Mouse (Mus musculus) lung, postnatal 25 days (tissue): ENCODE data around the gene Atp6v1fnb.

Experiments
- DNase-seq: peaks from one replicate; pipeline ENCODE4 v3.0.0; 2022; ENCODE audit warnings: low spot score

The Atp6v1fnb gene

GRCm38 (mm10) chr6:29467583-29468354 lies 3.5 kb upstream of the Atp6v1fnb start, which contains the start of gene Atp6v1f:
Gene Atp6v1f (plus strand): TSS chr6:29467718.
- peak; percentile 92 for DNase-seq

- DNase-seq = no peak
These were observed 2.4 kb upstream of the Atp6v1fnb start for GRCm38 (mm10) chr6:29468851-29469250.

- DNase-seq = peak; percentile 81
These were observed 2.9 kb downstream of the Atp6v1fnb start for GRCm38 (mm10) chr6:29473941-29474691.

- no peak for DNase-seq
These were observed 3.5 kb downstream of the Atp6v1fnb start for GRCm38 (mm10) chr6:29474736-29475135.

GRCm38 (mm10) chr6:29482691-29483090 lies 11.5 kb downstream of the Atp6v1fnb start:
- DNase-seq = no peak

GRCm38 (mm10) chr6:29484716-29485559 lies 13.7 kb downstream of the Atp6v1fnb start:
- DNase-seq = peak; percentile 58

- no peak for DNase-seq
These were observed 14.7 kb downstream of the Atp6v1fnb start for GRCm38 (mm10) chr6:29485951-29486350.

- no peak for DNase-seq
These were observed 22.9 kb downstream of the Atp6v1fnb start for GRCm38 (mm10) chr6:29494101-29494500.

GRCm38 (mm10) chr6:29496270-29496669 lies 25.0 kb downstream of the Atp6v1fnb start:
- DNase-seq = no peak

- DNase-seq = no peak
These were observed 26.6 kb downstream of the Atp6v1fnb start for GRCm38 (mm10) chr6:29497791-29498190.

GRCm38 (mm10) chr6:29500177-29500576 lies 28.9 kb downstream of the Atp6v1fnb start:
- DNase-seq = no peak

GRCm38 (mm10) chr6:29500810-29501209 lies 29.6 kb downstream of the Atp6v1fnb start:
- no peak for DNase-seq

- DNase-seq = no peak
These were observed 30.4 kb downstream of the Atp6v1fnb start for GRCm38 (mm10) chr6:29501599-29501998.

GRCm38 (mm10) chr6:29505493-29505892 lies 34.3 kb downstream of the Atp6v1fnb start:
- DNase-seq = no peak

- DNase-seq = no peak
These were observed 35.6 kb downstream of the Atp6v1fnb start for GRCm38 (mm10) chr6:29506834-29507233.

GRCm38 (mm10) chr6:29507447-29508309 lies 36.4 kb downstream of the Atp6v1fnb start, which contains the start of gene Kcp:
Gene Kcp (minus strand): TSS chr6:29507952.
- no peak for DNase-seq

- DNase-seq = no peak
These were observed 37.8 kb downstream of the Atp6v1fnb start for GRCm38 (mm10) chr6:29509086-29509485.

GRCm38 (mm10) chr6:29513284-29513683 lies 42.0 kb downstream of the Atp6v1fnb start:
- DNase-seq = no peak

GRCm38 (mm10) chr6:29517139-29517538 lies 45.9 kb downstream of the Atp6v1fnb start:
- DNase-seq = peak; percentile 76

- DNase-seq = no peak
These were observed 51.5 kb downstream of the Atp6v1fnb start for GRCm38 (mm10) chr6:29522626-29523300.
